Mouse (Mus musculus) lung, embryonic 15.5 days (tissue): ENCODE data around the gene Gdpgp1. TPM values are rescaled to one million over a fixed set of nuclear protein-coding genes. Genes with fewer than 3 reads are reported as not detected.

Experiments
- ATAC-seq: fragments of 200-750 bp; cut with Nextera tagmentation; 2 replicates; pipeline ENCODE4 v1.8.0; 2017; ENCODE audit warnings: moderate number of reproducible peaks, borderline replicate concordance; ENCODE audit not compliant: low FRiP score, low TSS enrichment; ENCODE audit errors: extremely low read depth
- H3K27ac ChIP-seq: fragments of 300-500 bp; sonication (generic); 2 replicates; pipeline ENCODE4 v1.5.1; 2015; ENCODE audit warnings: moderate library complexity, mild to moderate bottlenecking, inconsistent platforms
- H3K27me3 ChIP-seq: fragments of 300-500 bp; sonication (generic); 2 replicates; pipeline ENCODE4 v1.6.1; 2015; ENCODE audit warnings: inconsistent platforms
- H3K36me3 ChIP-seq: fragments of 300-500 bp; sonication (generic); 2 replicates; pipeline ENCODE4 v1.6.1; 2015; ENCODE audit warnings: inconsistent platforms
- H3K4me1 ChIP-seq: fragments of 300-500 bp; sonication (generic); 2 replicates; pipeline ENCODE4 v1.6.1; 2015; ENCODE audit warnings: inconsistent platforms
- H3K4me2 ChIP-seq: fragments of 300-500 bp; sonication (generic); 2 replicates; pipeline ENCODE4 v1.6.1; 2015; ENCODE audit warnings: inconsistent platforms, mild to moderate bottlenecking, moderate library complexity
- H3K4me3 ChIP-seq: fragments of 300-500 bp; sonication (generic); 2 replicates; pipeline ENCODE4 v1.5.1; 2015; ENCODE audit warnings: mild to moderate bottlenecking, inconsistent platforms
- H3K9ac ChIP-seq: fragments of 300-500 bp; sonication (generic); 2 replicates; pipeline ENCODE4 v1.6.1; 2015; ENCODE audit warnings: inconsistent platforms
- H3K9me3 ChIP-seq: fragments of 300-500 bp; sonication (generic); 2 replicates; pipeline ENCODE4 v1.6.1; 2016; ENCODE audit warnings: inconsistent platforms
- WGBS: fragments of 180-500 bp; shearing (Covaris S2); methylation state at CpG from one replicate; pipeline ENCODE4 v1.1.7; 2015; 5-methylcytosine and 5-hydroxymethylcytosine counted together
- polyA plus RNA-seq: library from polyadenylated mRNA; unstranded; fragments of >200 nt; fragmentation: Nextera tagmentation; extraction: Ambion mirVana; gene quantifications from 2 replicates; pipeline ENCODE4 v1.2.1, GENCODE M21; 2015

The Gdpgp1 gene
- polyA plus RNA-seq, 1 experiment from 2014 or later, result 4.0 TPM

DNA sequence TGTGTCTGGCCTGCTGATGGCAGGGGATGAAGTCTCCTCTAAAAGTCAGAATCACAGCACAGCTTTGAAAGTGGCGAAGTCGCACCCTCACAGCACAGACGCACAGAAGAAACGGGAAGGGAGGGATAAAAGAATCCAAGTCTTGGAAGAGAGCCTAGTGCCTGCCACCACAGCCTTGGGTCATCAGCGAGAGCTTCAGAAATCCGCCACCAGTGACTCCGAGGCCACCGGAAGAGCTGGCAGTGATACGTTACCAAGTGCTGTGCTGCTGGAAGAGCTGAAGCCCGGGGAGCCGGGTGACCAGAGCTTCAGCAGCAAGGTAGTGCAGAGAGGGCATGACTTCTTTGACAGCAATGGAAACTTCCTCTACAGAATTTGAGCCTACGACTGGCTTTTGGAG lies 31.9 kb downstream of the Gdpgp1 start:
- whole genome bisulfite sequencing, result 84% methylated on average over 12 of the region's 12 CpGs
- H3K9me3 ChIP-seq, result no peaks in the 10 kb centered on the region

GRCm38 (mm10) chr7:80267764-80268163 lies 35.1 kb downstream of the Gdpgp1 start:
- no peak overlapping the region for H3K27ac ChIP-seq
- peaks cover 23% of the 10 kb centered on the region for H3K4me1 ChIP-seq
- no peak overlapping the region for H3K4me2 ChIP-seq
- ATAC-seq, result no peak
- no peaks in the 10 kb centered on the region for H3K27me3 ChIP-seq
- H3K4me3 ChIP-seq, result no peak overlapping the region
- peaks cover 36% of the 10 kb centered on the region for H3K36me3 ChIP-seq
- no peaks in the 10 kb centered on the region for H3K9me3 ChIP-seq
- H3K9ac ChIP-seq, result no peak overlapping the region
- WGBS, result 73% methylated on average over 1 of the region's 1 CpGs

More for the DNA sequence above, 31.9 kb downstream of the Gdpgp1 start:
- no peak for ATAC-seq
- Histone ChIP-seq H3K36me3 (peaks cover 36% of the 10 kb centered on the region), H3K4me3 (no peak overlapping the region), H3K9ac (no peak overlapping the region), H3K27me3 (peaks cover 1% of the 10 kb centered on the region; the same call in 1 of the 2 replicates), H3K4me2 (no peak overlapping the region), H3K27ac (no peak overlapping the region), H3K4me1 (peaks cover 22% of the 10 kb centered on the region)

DNA sequence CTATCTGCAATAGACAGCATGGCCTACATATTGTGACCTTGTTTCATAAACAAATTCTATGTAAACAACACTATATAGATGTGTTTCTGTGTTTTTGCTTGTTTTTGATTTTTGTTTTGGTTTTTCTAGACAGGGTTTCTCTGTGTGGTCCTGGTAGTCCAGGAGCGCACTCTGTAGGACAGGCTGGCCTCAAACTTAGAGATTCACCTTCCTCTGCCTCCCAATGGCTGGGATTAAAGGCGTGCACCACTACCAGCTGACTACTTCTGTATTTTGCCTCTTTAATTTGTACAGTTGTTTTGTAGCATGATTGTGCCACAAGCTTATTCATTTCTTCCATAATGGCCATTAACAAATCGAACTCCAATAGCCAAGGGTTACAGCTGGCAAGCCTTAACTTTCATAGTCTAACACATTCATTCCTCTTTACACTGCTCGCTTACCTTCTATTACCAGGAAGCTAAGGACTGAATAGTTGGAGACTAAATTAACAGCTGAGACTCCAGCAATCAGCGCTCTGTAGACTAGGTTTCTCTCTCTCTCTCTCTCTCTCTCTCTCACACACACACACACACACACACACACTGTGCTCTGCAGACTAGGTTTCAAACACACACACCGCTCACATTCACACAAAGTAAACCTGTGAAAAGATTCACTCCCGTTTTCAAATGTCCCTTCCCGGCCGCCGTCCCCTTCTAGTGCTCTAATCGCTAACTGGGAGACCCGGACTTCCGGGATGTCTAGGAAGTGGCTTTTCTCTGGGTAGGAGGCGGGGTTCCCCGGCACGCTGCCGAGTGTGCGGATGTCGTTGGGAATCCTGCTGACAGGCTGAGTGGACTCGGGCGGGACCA lies 36.5 kb downstream of the Gdpgp1 start, which contains the start of gene Vps33b:
TSS of gene Vps33b (plus strand) at position 753 of the 854 bp plus-strand sequence.
- Histone ChIP-seq H3K27me3 (no peaks in the 10 kb centered on the region), H3K36me3 (peaks cover 31% of the 10 kb centered on the region), H3K9me3 (no peaks in the 10 kb centered on the region), H3K9ac (peak within 1 kb of the TSS; percentile 76), H3K27ac (peak within 1 kb of the TSS; percentile 66), H3K4me1 (peaks cover 23% of the 10 kb centered on the region), H3K4me3 (peak within 1 kb of the TSS; percentile 90), H3K4me2 (peak within 1 kb of the TSS; percentile 92)
- peak; percentile 92 for ATAC-seq
- 3% methylated on average over 21 of the region's 21 CpGs for WGBS

DNA sequence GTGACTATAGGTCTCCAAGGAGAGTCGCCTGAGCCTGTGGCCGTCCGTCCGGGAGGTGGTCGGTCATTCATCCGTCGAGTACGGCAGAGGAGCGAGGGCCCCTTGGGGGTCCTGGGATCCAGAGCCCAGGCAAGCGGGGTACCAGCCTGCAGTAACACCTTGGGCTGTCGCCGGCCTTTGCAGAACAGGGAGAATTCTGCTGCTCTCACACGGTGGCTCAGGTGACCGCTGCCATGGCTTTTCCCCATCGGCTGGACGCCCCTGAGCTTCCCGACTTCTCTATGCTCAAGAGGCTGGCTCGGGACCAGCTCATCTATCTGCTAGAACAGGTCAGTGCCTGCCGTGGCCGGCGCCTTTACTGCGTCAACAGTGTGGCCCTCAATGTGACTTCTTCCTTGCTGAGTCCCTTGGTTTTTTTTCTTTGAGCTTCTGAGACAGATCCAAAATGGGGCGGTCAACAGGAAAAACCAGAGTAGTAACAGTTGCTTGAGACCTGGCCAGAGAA lies 37.1 kb downstream of the Gdpgp1 start:
- peak overlapping the region; percentile 90 for H3K4me3 ChIP-seq
- peak overlapping the region; percentile 76 for H3K9ac ChIP-seq
- H3K4me1 ChIP-seq, result peaks cover 23% of the 10 kb centered on the region
- no peaks in the 10 kb centered on the region for H3K9me3 ChIP-seq
- 2% methylated on average over 23 of the region's 23 CpGs for WGBS
- peak overlapping the region; percentile 66; the same call in 1 of the 2 replicates for H3K27ac ChIP-seq
- H3K4me2 ChIP-seq, result peak overlapping the region; percentile 92
- peaks cover 31% of the 10 kb centered on the region for H3K36me3 ChIP-seq
- no peaks in the 10 kb centered on the region for H3K27me3 ChIP-seq
- peak; percentile 58 for ATAC-seq

GRCm38 (mm10) chr7:80273456-80273855 lies 40.8 kb downstream of the Gdpgp1 start:
- H3K9me3 ChIP-seq, result no peaks in the 10 kb centered on the region
- H3K27me3 ChIP-seq, result no peaks in the 10 kb centered on the region
- no peak overlapping the region for H3K9ac ChIP-seq
- H3K27ac ChIP-seq, result no peak overlapping the region
- no peak overlapping the region for H3K4me3 ChIP-seq
- ATAC-seq, result no peak
- peaks cover 39% of the 10 kb centered on the region for H3K36me3 ChIP-seq
- H3K4me2 ChIP-seq, result no peak overlapping the region
- 85% methylated on average over 2 of the region's 2 CpGs for WGBS
- peaks cover 22% of the 10 kb centered on the region for H3K4me1 ChIP-seq

DNA sequence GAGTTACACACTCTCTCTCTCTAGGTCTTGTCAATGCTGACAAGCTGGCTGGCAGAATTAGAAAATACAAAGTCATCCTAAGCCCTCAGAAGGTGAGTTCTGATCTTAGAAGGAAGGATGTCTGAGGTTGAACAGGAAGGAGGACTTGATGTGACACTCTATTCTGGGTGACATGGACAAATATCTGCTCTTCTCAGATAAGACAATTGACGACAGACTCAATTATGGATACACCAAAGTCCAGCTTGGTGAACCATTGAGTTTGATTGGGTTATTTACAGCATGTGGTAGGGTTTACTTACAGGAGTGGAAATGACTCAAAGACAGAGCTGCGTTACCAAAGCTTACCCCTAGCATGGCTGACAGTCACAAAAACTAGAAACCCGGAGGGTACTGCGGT lies 43.7 kb downstream of the Gdpgp1 start:
- Histone ChIP-seq H3K9ac (no peak overlapping the region), H3K27ac (no peak overlapping the region), H3K4me3 (no peak overlapping the region), H3K4me2 (no peak overlapping the region), H3K27me3 (no peaks in the 10 kb centered on the region), H3K36me3 (peaks cover 49% of the 10 kb centered on the region), H3K9me3 (no peaks in the 10 kb centered on the region), H3K4me1 (0 out of 2 replicates have a peak, but pooled peaks cover under 1% of the 10 kb centered on the region)
- no peak for ATAC-seq
- WGBS, result 90% methylated on average over 4 of the region's 4 CpGs

GRCm38 (mm10) chr7:80280032-80280431 lies 47.4 kb downstream of the Gdpgp1 start:
- no peak overlapping the region for H3K27ac ChIP-seq
- ATAC-seq, result no peak
- H3K4me3 ChIP-seq, result no peak overlapping the region
- no peak overlapping the region for H3K9ac ChIP-seq
- no peaks in the 10 kb centered on the region for H3K4me1 ChIP-seq
- H3K27me3 ChIP-seq, result no peaks in the 10 kb centered on the region
- H3K36me3 ChIP-seq, result peaks cover 50% of the 10 kb centered on the region
- no peak overlapping the region for H3K4me2 ChIP-seq
- H3K9me3 ChIP-seq, result no peaks in the 10 kb centered on the region
- 80% methylated on average over 10 of the region's 10 CpGs for WGBS

DNA sequence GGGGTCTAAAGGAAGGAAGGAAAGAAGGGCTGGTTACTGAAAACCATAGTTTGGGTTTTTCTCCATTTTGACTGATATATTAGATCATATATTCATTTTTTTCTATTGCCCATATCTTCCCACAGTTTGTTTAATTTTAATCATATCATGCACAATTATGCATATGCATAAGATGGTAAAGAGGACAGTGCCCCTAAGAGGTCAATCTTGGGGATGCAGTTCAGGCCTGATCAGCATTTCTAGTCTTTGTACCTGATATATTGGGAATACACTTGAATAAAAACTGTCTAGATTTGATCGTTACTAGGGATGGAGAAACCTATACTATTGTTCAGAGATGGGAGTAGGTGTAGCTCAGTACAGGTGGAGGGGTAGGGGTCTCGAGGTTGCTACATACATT lies 48.3 kb downstream of the Gdpgp1 start:
- no peak overlapping the region for H3K27ac ChIP-seq
- H3K4me2 ChIP-seq, result no peak overlapping the region
- WGBS, result 81% methylated on average over 2 of the region's 2 CpGs
- no peak overlapping the region for H3K4me3 ChIP-seq
- H3K36me3 ChIP-seq, result peaks cover 51% of the 10 kb centered on the region
- H3K4me1 ChIP-seq, result no peaks in the 10 kb centered on the region
- ATAC-seq, result no peak
- no peak overlapping the region for H3K9ac ChIP-seq
- no peaks in the 10 kb centered on the region for H3K9me3 ChIP-seq
- no peaks in the 10 kb centered on the region for H3K27me3 ChIP-seq

DNA sequence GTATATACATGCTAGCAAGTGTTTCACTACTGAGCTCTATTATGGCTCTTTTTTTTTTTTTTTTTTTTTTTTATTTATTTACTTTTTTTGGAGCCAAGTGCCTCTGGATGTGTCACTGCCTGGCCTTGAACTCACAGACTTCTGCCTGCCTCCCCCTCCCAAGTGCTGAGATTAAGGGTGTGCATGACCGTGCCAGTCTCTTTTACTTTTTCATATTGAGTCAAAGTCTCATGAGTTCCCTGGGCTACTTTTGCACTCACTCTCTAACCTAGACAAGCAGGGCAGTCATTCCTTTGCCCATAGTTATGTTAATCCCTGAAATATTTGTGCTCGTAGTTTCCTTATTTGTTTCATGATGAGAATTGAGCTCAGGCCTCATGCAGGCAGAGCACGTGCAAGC lies 49.0 kb downstream of the Gdpgp1 start:
- Histone ChIP-seq H3K27me3 (no peaks in the 10 kb centered on the region), H3K9me3 (no peaks in the 10 kb centered on the region), H3K4me3 (no peak overlapping the region), H3K36me3 (peaks cover 48% of the 10 kb centered on the region), H3K9ac (no peak overlapping the region), H3K27ac (no peak overlapping the region), H3K4me2 (no peak overlapping the region), H3K4me1 (no peaks in the 10 kb centered on the region)
- WGBS, result 85% methylated on average over 3 of the region's 3 CpGs
- ATAC-seq, result no peak

- peaks cover 49% of the 10 kb centered on the region for H3K36me3 ChIP-seq
These were observed 50.7 kb downstream of the Gdpgp1 start for GRCm38 (mm10) chr7:80283226-80283918.

GRCm38 (mm10) chr7:80284391-80284790 lies 51.7 kb downstream of the Gdpgp1 start:
- H3K9ac ChIP-seq, result no peak overlapping the region
- 79% methylated on average over 5 of the region's 5 CpGs for WGBS
- peaks cover 46% of the 10 kb centered on the region for H3K36me3 ChIP-seq
- H3K27ac ChIP-seq, result no peak overlapping the region
- H3K4me2 ChIP-seq, result no peak overlapping the region
- H3K27me3 ChIP-seq, result no peaks in the 10 kb centered on the region
- H3K4me1 ChIP-seq, result no peaks in the 10 kb centered on the region
- ATAC-seq, result no peak
- no peak overlapping the region for H3K4me3 ChIP-seq
- no peaks in the 10 kb centered on the region for H3K9me3 ChIP-seq

More at GRCm38 (mm10) chr7:80283226-80283918, 50.7 kb downstream of the Gdpgp1 start:
- Histone ChIP-seq H3K4me2 (no peak overlapping the region), H3K27me3 (no peaks in the 10 kb centered on the region), H3K27ac (no peak overlapping the region), H3K4me1 (no peaks in the 10 kb centered on the region), H3K4me3 (no peak overlapping the region), H3K9ac (no peak overlapping the region), H3K9me3 (no peaks in the 10 kb centered on the region)
- no peak for ATAC-seq
- 83% methylated on average over 3 of the region's 3 CpGs for WGBS

DNA sequence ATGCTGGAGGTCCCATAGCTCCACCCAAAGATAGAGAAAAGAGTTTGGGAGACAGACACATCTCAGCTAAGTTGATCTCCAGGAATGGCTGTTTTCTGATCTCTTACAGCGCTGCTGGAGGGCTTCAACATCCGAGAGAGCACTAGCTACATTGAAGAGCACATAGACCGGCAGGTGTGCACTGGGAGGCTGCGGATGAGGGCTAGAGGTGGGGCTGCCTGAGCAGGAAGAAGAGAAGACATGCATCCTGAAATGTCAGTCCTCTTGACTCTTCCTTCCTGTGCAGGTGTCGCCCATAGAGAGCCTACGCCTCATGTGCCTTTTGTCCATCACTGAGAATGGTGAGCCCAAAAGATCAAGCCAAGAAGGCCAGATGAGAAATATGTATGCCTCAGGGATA lies 53.1 kb downstream of the Gdpgp1 start:
- ATAC-seq, result no peak
- no peaks in the 10 kb centered on the region for H3K27me3 ChIP-seq
- whole genome bisulfite sequencing, result 97% methylated on average over 6 of the region's 6 CpGs
- no peak overlapping the region for H3K4me2 ChIP-seq
- H3K9me3 ChIP-seq, result no peaks in the 10 kb centered on the region
- no peak overlapping the region for H3K9ac ChIP-seq
- H3K27ac ChIP-seq, result no peak overlapping the region
- H3K36me3 ChIP-seq, result peaks cover 44% of the 10 kb centered on the region; the same call in 1 of the 2 replicates
- no peak overlapping the region for H3K4me3 ChIP-seq
- H3K4me1 ChIP-seq, result no peaks in the 10 kb centered on the region
